Mouse (Mus musculus) midbrain, embryonic 12.5 days (tissue): ENCODE measurements around the gene Acp5. TPM values are rescaled to one million over a fixed set of nuclear protein-coding genes. Genes with fewer than 3 reads are reported as not detected.

Source experiments
- ATAC-seq: fragments of 200-750 bp; cut with Nextera tagmentation; 2 replicates; pipeline ENCODE4 v1.8.0; 2017; ENCODE audit warnings: low read depth, moderate TSS enrichment, moderate library complexity; ENCODE audit not compliant: low FRiP score
- H3K27ac ChIP-seq: fragments of 300-500 bp; sonication (generic); replicated peaks from 2 replicates; pipeline ENCODE4 v1.5.1; 2016; ENCODE audit warnings: mild to moderate bottlenecking
- H3K27me3 ChIP-seq: fragments of 300-500 bp; sonication (generic); 2 replicates; pipeline ENCODE4 v1.6.1; 2016; ENCODE audit warnings: mild to moderate bottlenecking
- H3K36me3 ChIP-seq: fragments of 300-500 bp; sonication (generic); 2 replicates; pipeline ENCODE4 v1.6.1; 2016
- H3K4me1 ChIP-seq: fragments of 300-500 bp; sonication (generic); 2 replicates; pipeline ENCODE4 v1.6.1; 2016
- H3K4me2 ChIP-seq: fragments of 300-500 bp; sonication (generic); replicated peaks from 2 replicates; pipeline ENCODE4 v1.6.1; 2016; ENCODE audit warnings: mild to moderate bottlenecking, moderate library complexity
- H3K4me3 ChIP-seq: fragments of 300-500 bp; sonication (generic); 2 replicates; pipeline ENCODE4 v1.5.1; 2016; ENCODE audit warnings: mild to moderate bottlenecking
- H3K9ac ChIP-seq: fragments of 300-500 bp; sonication (generic); replicated peaks from 2 replicates; pipeline ENCODE4 v1.6.1; 2016; ENCODE audit warnings: mild to moderate bottlenecking, moderate library complexity
- H3K9me3 ChIP-seq: fragments of 300-500 bp; sonication (generic); 2 replicates; pipeline ENCODE4 v1.6.1; 2016; ENCODE audit warnings: mild to moderate bottlenecking
- WGBS: fragments of 180-500 bp; shearing (Covaris S2); methylation state at CpG from one replicate; pipeline ENCODE4 v1.1.7; 2016; 5-methylcytosine and 5-hydroxymethylcytosine counted together
- polyA plus RNA-seq: library from polyadenylated mRNA; unstranded; fragments of >200 nt; fragmentation: Nextera tagmentation; extraction: Ambion mirVana; gene quantifications from 2 replicates; pipeline ENCODE4 v1.2.1, GENCODE M21; 2016

Acp5 gene
- polyA plus RNA-seq, 1 experiment from 2014 or later = 9.4 TPM

DNA sequence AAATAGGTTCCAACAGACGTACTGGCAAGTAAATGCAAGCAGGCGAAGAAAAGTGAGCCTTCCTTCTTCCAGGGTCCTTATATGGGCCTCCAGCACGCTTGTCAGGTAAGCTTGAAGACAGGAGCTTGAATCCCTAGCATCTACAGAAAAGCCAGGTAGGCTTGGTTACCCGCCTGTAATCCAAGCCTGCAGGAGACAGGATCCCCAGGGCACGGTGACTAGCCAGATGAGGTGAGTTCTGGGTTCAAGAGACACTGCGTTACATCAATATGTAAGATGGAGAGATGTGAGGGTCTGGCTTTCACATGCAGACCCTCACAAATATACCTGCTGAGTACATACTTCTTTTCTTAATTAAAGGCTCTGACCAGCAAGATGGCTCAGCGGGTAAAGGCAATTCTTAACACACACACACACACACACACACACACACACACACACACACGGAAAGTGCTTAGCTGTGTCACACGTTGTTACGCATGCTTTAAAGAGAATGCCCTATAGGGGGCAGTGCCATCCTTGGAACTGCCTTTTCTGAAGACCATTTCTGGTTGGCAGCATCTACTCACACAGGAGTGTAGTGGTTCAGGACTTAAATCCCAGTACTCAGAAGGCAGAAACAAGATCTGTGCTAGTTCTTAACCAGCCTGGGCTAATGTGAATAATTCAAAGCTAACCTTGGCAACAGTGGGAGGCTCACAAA, 17.6 kb downstream of the Acp5 start:
- peaks cover 19% of the 10 kb centered on the region for H3K4me1 ChIP-seq
- no peak for ATAC-seq
- peaks cover 12% of the 10 kb centered on the region for H3K36me3 ChIP-seq
- peak overlapping the region; percentile 89; the same call in 1 of the 2 replicates for H3K9ac ChIP-seq
- H3K9me3 ChIP-seq = no peaks in the 10 kb centered on the region
- peak overlapping the region; percentile 93 for H3K4me2 ChIP-seq
- H3K27me3 ChIP-seq = peaks cover 9% of the 10 kb centered on the region
- peak overlapping the region; percentile 94 for H3K4me3 ChIP-seq
- H3K27ac ChIP-seq = no peak overlapping the region
- 46% methylated on average over 10 of the region's 10 CpGs for WGBS

DNA sequence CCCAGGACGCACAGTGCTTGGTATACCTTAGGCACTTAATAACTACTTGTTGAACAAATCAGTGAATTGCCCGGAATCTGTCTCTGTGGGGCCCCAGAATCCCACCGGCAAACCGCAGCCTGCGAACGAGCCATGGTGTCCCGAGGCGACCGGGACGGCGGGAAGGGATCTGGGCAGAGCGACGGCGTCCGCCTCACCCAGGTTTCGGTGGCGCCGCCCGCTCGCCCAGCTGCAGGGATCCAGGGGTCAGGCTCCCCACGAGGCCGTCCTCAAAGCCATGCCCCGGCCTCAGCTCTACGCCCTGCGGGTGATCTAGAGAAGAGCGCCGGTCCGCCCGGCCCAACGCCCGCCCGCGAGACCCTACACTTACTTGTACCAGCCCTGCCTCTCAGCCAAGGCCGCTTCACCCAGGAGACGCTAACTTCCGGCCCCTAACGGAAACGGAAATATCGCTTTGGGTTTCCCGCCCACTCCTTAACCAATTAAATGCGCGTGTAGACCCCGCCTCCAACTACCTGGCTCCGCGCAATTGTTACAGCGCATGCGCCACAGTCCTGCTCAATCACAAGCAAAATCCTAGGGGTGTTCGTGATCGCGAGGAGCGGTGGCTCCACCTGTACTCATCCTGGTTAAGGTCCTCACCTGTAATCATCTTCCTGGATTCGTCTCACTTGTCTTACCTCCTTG, 18.6 kb downstream of the Acp5 start, which contains the start of gene Elof1:
Gene Elof1, minus strand, starts transcription at position 433 of the 687 bp plus-strand sequence.
- H3K27ac ChIP-seq = peak within 1 kb of the TSS; percentile 71
- H3K36me3 ChIP-seq = peaks cover 22% of the 10 kb centered on the region
- H3K4me1 ChIP-seq = peaks cover 19% of the 10 kb centered on the region

DNA sequence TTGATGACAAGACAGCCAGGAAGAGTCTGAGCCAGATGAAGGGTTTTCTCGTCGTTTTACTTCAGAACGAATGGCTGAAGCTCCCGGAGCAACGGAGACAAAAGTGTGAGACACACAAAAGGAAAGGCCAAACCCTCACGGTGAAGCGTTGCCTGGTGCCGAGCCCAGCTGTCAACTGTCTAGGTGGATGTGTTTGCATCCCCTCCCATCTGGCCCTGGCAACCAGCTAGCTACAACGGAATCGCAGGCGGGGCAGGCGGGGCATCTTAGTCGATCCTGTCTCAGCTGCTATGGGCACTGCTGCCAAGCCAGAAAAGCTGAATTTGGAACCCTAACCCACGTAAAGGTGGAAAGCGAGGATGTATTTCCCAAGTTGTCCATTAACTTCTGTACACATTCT, 19.4 kb downstream of the Acp5 start:
- Histone ChIP-seq H3K4me1 (peaks cover 19% of the 10 kb centered on the region), H3K36me3 (peaks cover 30% of the 10 kb centered on the region), H3K27ac (no peak overlapping the region), H3K9me3 (no peaks in the 10 kb centered on the region), H3K4me2 (peak overlapping the region; percentile 93), H3K4me3 (peak overlapping the region; percentile 94), H3K27me3 (peaks cover 7% of the 10 kb centered on the region; the same call in 1 of the 2 replicates), H3K9ac (peak overlapping the region; percentile 89)
- ATAC-seq = no peak
- 21% methylated on average over 15 of the region's 15 CpGs for WGBS

More for the DNA sequence above, 18.6 kb downstream of the Acp5 start, which contains the start of gene Elof1:
- H3K9ac ChIP-seq = peak within 1 kb of the TSS; percentile 89
- peaks cover 7% of the 10 kb centered on the region; the same call in 1 of the 2 replicates for H3K27me3 ChIP-seq
- peak within 1 kb of the TSS; percentile 94 for H3K4me3 ChIP-seq
- peak within 1 kb of the TSS; percentile 93 for H3K4me2 ChIP-seq
- ATAC-seq = peak; percentile 92
- no peaks in the 10 kb centered on the region for H3K9me3 ChIP-seq
- under 1% methylated on average over 52 of the region's 52 CpGs for WGBS

DNA sequence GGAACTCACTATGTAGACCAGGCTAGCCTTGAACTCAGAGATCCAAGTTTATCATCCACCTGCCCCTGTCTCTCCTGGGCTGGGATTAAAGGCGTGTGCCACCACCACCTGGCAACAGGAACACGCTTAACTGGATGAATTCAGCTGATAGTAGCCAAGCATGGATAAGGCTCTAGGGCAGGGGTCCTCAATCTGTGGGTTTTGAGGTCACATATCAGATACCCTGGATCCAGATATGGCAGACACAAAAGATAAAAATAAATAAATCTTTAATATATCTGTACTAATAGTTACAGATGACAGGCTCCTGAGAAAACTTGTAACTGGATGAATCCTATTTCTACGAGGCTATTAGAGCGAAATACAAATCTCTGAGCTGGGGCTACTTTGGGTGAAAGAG, 19.9 kb downstream of the Acp5 start:
- peaks cover 33% of the 10 kb centered on the region for H3K36me3 ChIP-seq
- no peak overlapping the region for H3K27ac ChIP-seq
- H3K9ac ChIP-seq = no peak overlapping the region; the same call in 1 of the 2 replicates
- WGBS = 91% methylated on average over 4 of the region's 4 CpGs
- H3K4me3 ChIP-seq = peak overlapping the region; percentile 94
- no peak for ATAC-seq
- peak overlapping the region; percentile 93 for H3K4me2 ChIP-seq
- peaks cover 5% of the 10 kb centered on the region; the same call in 1 of the 2 replicates for H3K27me3 ChIP-seq
- H3K4me1 ChIP-seq = peaks cover 19% of the 10 kb centered on the region
- no peaks in the 10 kb centered on the region for H3K9me3 ChIP-seq

DNA sequence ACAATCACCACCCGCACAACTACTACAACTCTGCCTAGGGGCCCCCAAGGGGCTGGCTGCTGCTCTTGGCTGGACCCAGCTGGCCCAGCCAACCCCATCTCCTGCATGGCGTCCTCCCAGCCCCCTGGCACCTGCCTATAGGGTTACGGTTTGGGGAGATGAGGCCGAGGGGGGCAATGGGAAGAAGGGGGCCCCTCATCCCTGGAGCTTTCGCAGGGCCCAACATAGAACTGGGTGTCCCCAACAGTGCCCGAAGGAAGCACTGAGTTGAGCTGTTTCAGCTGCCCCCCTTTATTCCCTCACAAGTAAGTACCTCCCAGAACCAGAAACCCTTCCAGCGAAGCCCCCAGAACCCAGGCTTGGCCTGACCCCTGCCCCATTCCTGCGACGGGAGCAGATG, 27.3 kb downstream of the Acp5 start:
- Histone ChIP-seq H3K27me3 (0 out of 2 replicates have a peak, but pooled peaks cover 5% of the 10 kb centered on the region), H3K4me1 (no peaks in the 10 kb centered on the region), H3K4me3 (no peak overlapping the region), H3K36me3 (peaks cover 32% of the 10 kb centered on the region), H3K9ac (no peak overlapping the region), H3K27ac (no peak overlapping the region), H3K9me3 (no peaks in the 10 kb centered on the region), H3K4me2 (no peak overlapping the region)
- ATAC-seq = no peak
- 95% methylated on average over 8 of the region's 9 CpGs for WGBS

DNA sequence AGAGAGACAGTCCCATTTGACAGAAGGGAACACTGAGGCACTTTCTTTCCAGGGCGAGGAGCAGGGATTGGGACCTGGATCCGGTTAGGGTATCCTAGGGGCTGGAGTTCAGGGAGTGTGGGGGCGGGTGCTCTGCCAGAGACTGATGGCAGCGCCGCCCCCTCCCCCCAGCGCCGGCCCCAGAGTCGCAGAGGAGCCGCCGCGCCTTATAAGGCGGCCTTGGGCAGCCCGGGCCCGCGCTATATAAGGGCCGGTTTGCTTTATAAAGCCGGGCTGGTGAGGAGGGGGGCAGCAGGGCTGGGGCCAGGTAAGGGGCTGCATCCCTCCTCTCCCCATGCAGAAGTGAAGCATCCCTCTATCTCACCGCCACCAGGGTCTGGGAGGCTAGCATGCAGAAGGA, 35.6 kb downstream of the Acp5 start:
- ATAC-seq = no peak
- Histone ChIP-seq H3K27me3 (peaks cover 57% of the 10 kb centered on the region), H3K4me3 (no peak overlapping the region), H3K4me2 (no peak overlapping the region), H3K36me3 (no peaks in the 10 kb centered on the region), H3K9me3 (no peaks in the 10 kb centered on the region), H3K27ac (no peak overlapping the region), H3K4me1 (no peaks in the 10 kb centered on the region), H3K9ac (no peak overlapping the region)
- WGBS = 10% methylated on average over 18 of the region's 18 CpGs

DNA sequence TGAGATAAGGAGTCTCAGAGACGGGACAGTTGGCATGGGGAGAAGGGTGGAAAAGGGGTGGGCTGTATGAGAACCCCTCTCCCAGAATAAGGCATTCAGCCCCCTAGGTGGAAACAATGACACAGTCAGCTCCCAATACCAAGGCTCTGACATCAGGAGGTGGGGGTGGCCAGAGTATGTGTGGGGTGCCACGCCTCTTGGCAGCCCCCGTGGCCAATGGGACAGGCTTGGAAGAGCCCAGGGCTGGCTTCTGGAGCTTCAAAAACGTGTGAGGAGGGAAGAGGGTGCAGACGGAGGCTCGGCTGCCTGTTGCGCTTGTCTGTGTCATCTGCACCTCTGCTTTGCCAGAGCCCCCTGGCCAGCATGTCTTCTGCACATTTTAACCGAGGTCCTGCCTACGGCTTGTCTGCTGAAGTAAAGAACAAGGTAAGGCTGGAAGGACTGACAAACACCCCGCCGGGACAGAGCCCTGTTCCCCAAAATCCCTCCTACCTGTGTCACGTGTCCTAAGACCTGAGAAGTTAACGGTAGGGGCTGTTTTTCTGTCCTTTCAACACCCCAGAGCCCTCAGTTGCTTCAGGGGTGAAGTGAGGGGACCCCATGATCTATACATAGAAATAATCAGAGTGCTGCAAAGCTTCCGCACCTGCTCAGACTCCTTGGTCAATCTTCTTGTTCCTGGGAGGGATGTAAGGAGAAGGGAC, 36.4 kb downstream of the Acp5 start, which contains the start of gene Cnn1:
Gene Cnn1, plus strand, starts transcription at position 224 of the 704 bp plus-strand sequence.
- 14% methylated on average over 14 of the region's 14 CpGs for WGBS
- H3K9ac ChIP-seq = no peak within 1 kb of the TSS
- peaks cover 57% of the 10 kb centered on the region for H3K27me3 ChIP-seq
- H3K4me3 ChIP-seq = no peak within 1 kb of the TSS
- H3K4me1 ChIP-seq = no peaks in the 10 kb centered on the region
- no peak within 1 kb of the TSS for H3K4me2 ChIP-seq
- no peaks in the 10 kb centered on the region for H3K36me3 ChIP-seq
- ATAC-seq = no peak
- H3K9me3 ChIP-seq = no peaks in the 10 kb centered on the region
- H3K27ac ChIP-seq = no peak within 1 kb of the TSS

DNA sequence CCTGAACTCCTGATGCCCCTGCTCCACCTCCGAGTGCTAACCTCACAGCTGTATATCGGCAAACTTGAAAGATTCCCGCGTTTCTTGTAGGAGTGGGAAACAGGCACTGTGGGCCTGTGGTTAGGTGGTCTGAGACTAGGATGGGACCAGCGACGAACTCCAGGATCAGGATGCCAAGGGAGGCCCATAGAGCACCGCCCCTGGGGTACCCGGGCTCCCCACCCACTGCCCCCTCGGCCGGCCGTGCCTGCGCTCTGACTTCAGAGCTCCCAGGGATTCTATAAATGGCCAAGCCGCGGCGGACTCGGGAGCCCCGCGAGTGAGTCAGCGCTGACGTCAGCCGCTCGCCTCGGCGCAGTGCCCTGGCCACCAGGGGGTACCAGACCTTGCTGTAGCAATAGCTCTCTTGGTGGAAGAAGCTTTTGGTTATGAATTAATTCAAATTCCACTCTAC, 39.6 kb downstream of the Acp5 start:
- no peaks in the 10 kb centered on the region for H3K4me1 ChIP-seq
- 4% methylated on average over 24 of the region's 24 CpGs for WGBS
- peaks cover 49% of the 10 kb centered on the region for H3K27me3 ChIP-seq
- H3K9me3 ChIP-seq = no peaks in the 10 kb centered on the region
- peak overlapping the region; percentile 72 for H3K4me2 ChIP-seq
- H3K36me3 ChIP-seq = no peaks in the 10 kb centered on the region
- no peak overlapping the region for H3K27ac ChIP-seq
- peak overlapping the region; percentile 51 for H3K9ac ChIP-seq
- peak overlapping the region; percentile 41 for H3K4me3 ChIP-seq
- peak; percentile 60 for ATAC-seq

DNA sequence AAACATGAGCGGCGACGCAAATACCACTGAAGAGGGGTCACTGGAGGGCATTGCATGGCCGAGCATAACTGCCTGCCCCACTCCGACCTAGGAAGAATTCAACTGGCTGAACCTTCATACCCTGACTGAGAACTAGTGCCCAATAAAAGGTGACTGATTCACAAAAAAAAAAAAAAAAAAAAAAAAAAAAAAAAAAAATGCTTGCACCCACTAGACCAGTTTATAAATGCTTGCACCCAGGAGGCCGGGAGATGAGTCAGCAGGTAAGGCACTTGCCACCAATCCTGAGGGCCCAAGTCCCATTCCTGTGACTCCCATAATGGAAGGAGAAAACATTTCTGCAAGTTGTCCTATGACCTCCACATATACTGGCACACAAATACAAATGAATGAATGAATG, 42.8 kb downstream of the Acp5 start:
- WGBS = 94% methylated on average over 6 of the region's 6 CpGs

DNA sequence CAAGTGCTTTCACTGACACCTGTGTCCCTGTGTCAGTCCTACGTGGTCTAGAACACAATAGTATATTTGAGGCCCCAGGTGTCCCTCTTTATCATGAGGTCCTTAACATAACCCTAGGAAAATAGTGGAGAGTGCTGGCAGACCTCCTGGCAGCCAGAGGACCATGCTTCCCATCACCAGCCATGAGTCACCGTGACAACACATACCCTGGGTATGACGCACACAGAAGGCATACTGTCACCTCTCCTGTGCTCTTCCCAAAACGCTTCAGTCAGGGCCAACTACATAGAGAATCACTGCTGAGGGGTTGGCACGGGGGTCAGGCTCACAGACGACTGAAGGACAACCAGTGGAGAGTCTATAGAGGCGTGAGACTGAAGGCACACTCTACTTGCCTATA, 45.5 kb downstream of the Acp5 start:
- Histone ChIP-seq H3K27ac (no peak overlapping the region), H3K4me1 (peaks cover 7% of the 10 kb centered on the region), H3K4me3 (no peak overlapping the region), H3K4me2 (no peak overlapping the region), H3K27me3 (peaks cover 7% of the 10 kb centered on the region), H3K9me3 (no peaks in the 10 kb centered on the region), H3K36me3 (no peaks in the 10 kb centered on the region), H3K9ac (no peak overlapping the region)
- WGBS = 88% methylated on average over 7 of the region's 7 CpGs
- no peak for ATAC-seq

More for the DNA sequence above, 42.8 kb downstream of the Acp5 start:
- Histone ChIP-seq H3K9me3 (no peaks in the 10 kb centered on the region), H3K36me3 (no peaks in the 10 kb centered on the region), H3K27me3 (peaks cover 18% of the 10 kb centered on the region), H3K27ac (no peak overlapping the region), H3K9ac (no peak overlapping the region), H3K4me2 (no peak overlapping the region), H3K4me1 (no peaks in the 10 kb centered on the region), H3K4me3 (no peak overlapping the region)
- no peak for ATAC-seq

DNA sequence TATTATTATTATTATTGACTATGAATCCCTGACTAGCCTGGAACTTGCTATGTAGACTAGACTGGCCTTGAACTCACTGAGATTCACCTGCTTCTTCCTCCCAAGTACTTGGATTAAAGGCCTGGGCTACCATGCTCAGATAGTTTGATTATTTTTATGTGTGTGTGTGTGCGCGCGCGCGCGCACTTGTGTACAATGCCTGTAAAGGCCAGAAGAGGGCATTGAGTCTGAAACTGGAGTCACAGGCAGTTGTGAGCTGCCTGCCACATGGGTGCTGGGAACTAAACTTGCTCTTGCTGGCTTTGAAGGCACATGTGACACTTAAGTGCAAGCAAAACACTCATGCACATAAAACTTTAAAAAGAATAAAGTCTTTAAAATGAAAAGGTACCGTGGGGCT, 46.2 kb downstream of the Acp5 start:
- H3K4me2 ChIP-seq = no peak overlapping the region
- 98% methylated on average over 7 of the region's 7 CpGs for WGBS
- H3K27me3 ChIP-seq = peaks cover 7% of the 10 kb centered on the region
- no peaks in the 10 kb centered on the region for H3K9me3 ChIP-seq
- no peaks in the 10 kb centered on the region for H3K36me3 ChIP-seq
- H3K27ac ChIP-seq = no peak overlapping the region
- H3K9ac ChIP-seq = no peak overlapping the region
- ATAC-seq = no peak
- no peak overlapping the region for H3K4me3 ChIP-seq
- peaks cover 12% of the 10 kb centered on the region for H3K4me1 ChIP-seq
